Mouse (Mus musculus): ENCODE results near the gene Etv2. TPM values are rescaled to one million over a fixed set of nuclear protein-coding genes. Genes with fewer than 3 reads are reported as not detected.

Gene Etv2
- 2.6 and 3.6 TPM in 2 replicates for polyA plus RNA-seq (2014; fragmentation: Nextera tagmentation; extraction: Ambion mirVana)

DNA sequence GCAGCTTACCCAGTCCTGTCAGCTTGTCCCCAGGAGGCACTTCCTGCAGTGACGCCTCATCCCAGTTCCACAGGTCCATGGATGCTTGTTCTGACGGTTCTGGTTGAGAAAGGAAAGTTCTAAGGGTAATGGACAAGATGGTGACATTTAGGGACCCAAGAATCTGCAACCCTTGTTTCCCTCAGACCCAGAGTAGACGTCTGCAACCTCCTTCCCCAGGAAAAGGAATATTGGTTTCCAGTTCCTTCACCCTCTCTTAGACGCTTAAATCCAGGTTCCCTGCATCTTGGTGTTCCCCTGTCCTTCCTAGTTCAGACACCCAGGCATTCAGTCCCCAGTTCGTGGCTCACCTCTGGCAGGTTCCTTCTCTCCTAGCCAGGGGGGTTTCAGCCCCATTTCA lies at the start of gene Etv2:
Gene Etv2, minus strand, starts transcription at position 101 of the 400 bp plus-strand sequence.
- no peak within 1 kb of the TSS for H3K27ac ChIP-seq (ENCODE audit: low read depth, low read length)
- H3K36me3 ChIP-seq (ENCODE audit: control insufficient read depth, insufficient read depth, low read length): peaks cover under 1% of the 10 kb centered on the region
- H3K4me2 ChIP-seq: peak within 1 kb of the TSS; percentile 53
- WGBS (ENCODE audit: insufficient replicate concordance): 3% methylated on average over 5 of the region's 5 CpGs
- 0 out of 2 replicates have a peak, but pooled peaks cover 4% of the 10 kb centered on the region for H3K4me1 ChIP-seq (ENCODE audit: control insufficient read depth, insufficient read depth, low read length)
- H3K4me3 ChIP-seq (ENCODE audit: low read depth, low read length): peak within 1 kb of the TSS; percentile 11
- ATAC-seq (replicated peaks; ENCODE audit: insufficient number of reproducible peaks, low FRiP score, low TSS enrichment): no peak
- H3K9me3 ChIP-seq (replicated peaks; ENCODE audit: control insufficient read depth, low read length): no peaks in the 10 kb centered on the region
- H3K27me3 ChIP-seq (ENCODE audit: control insufficient read depth, insufficient read depth, low read length): peaks cover 41% of the 10 kb centered on the region
- no peak within 1 kb of the TSS for H3K9ac ChIP-seq (ENCODE audit: low read depth, low read length)

GRCm38 (mm10) chr7:30683425-30683824 lies 47.8 kb upstream of the Etv2 start:
- Histone ChIP-seq H3K9ac (ENCODE audit: low read depth, low read length) (no peak overlapping the region), H3K36me3 (ENCODE audit: control insufficient read depth, insufficient read depth, low read length) (no peaks in the 10 kb centered on the region), H3K9me3 (replicated peaks; ENCODE audit: control insufficient read depth, low read length) (0 out of 2 replicates have a peak, but pooled peaks cover 2% of the 10 kb centered on the region), H3K27ac (ENCODE audit: low read depth, low read length) (no peak overlapping the region), H3K4me2 (no peak overlapping the region), H3K4me1 (ENCODE audit: control insufficient read depth, insufficient read depth, low read length) (no peaks in the 10 kb centered on the region), H3K4me3 (ENCODE audit: low read depth, low read length) (no peak overlapping the region), H3K27me3 (ENCODE audit: control insufficient read depth, insufficient read depth, low read length) (peaks cover 6% of the 10 kb centered on the region)
- WGBS (ENCODE audit: insufficient replicate concordance): 58% methylated on average over 2 of the region's 2 CpGs
- ATAC-seq (replicated peaks; ENCODE audit: insufficient number of reproducible peaks, low FRiP score, low TSS enrichment): no peak

DNA sequence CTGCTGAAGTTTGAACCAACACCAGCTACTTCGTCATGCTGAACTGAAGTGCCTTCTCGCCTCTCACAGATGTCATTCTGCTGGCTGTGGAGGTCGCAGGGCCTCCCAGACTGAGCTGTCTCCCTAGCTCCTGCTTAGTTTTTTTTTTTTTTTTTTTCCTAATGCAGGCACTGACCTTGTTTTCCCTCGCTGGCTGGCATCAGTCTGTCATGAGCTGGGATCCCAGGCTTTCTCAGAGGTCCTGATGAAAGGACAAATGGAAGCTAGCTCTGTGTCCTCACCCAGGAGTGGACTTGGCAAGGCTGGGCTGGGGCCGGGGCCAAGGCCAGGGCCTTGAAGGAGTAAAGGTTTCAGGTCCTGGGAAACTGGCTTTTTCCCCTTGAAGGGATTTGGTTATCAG lies 46.2 kb upstream of the Etv2 start:
- no peak overlapping the region for H3K9ac ChIP-seq (ENCODE audit: low read depth, low read length)
- no peaks in the 10 kb centered on the region for H3K27me3 ChIP-seq (ENCODE audit: control insufficient read depth, insufficient read depth, low read length)
- H3K27ac ChIP-seq (ENCODE audit: low read depth, low read length): no peak overlapping the region
- 36% methylated on average over 5 of the region's 5 CpGs for WGBS (ENCODE audit: insufficient replicate concordance)
- H3K9me3 ChIP-seq (replicated peaks; ENCODE audit: control insufficient read depth, low read length): 0 out of 2 replicates have a peak, but pooled peaks cover 4% of the 10 kb centered on the region
- no peak for ATAC-seq (replicated peaks; ENCODE audit: insufficient number of reproducible peaks, low FRiP score, low TSS enrichment)
- H3K36me3 ChIP-seq (ENCODE audit: control insufficient read depth, insufficient read depth, low read length): no peaks in the 10 kb centered on the region
- no peak overlapping the region for H3K4me2 ChIP-seq
- H3K4me1 ChIP-seq (ENCODE audit: control insufficient read depth, insufficient read depth, low read length): no peaks in the 10 kb centered on the region
- H3K4me3 ChIP-seq (ENCODE audit: low read depth, low read length): no peak overlapping the region

DNA sequence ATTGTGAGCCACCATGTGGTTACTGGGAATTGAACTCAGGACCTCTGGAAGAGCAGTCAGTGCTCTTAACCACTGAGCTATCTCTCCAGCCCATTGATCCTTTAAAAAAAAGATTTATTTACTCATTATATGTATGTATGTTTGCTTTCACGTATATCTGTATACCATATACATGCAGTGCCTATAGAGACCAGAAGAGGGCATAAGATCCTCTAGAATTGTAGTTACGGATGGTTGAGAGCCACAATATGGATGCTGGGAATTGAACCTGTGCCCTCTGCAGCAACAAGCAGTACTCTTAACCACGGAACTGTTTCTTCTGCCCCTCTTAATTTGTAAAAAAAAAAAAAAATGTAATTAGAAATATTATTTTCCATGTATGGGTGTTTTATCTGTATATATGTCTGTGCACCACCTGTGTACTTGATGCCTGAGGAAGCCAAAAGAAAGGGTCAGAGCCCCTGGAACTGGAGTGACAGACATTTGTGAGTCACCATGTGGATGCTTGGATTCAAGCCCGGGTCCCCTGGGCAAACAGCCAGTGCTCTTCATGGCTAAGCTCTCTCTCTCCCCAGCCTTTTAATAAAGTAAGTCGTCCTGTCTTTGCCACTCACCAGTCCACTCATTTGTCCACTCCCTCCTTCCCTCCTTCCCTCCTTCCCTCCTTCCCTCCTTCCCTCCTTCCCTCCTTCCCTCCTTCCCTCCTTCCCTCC lies 42.8 kb upstream of the Etv2 start:
- Histone ChIP-seq H3K27me3 (ENCODE audit: control insufficient read depth, insufficient read depth, low read length) (peaks cover 3% of the 10 kb centered on the region; the same call in 1 of the 2 replicates), H3K36me3 (ENCODE audit: control insufficient read depth, insufficient read depth, low read length) (no peaks in the 10 kb centered on the region), H3K4me3 (ENCODE audit: low read depth, low read length) (no peak overlapping the region), H3K4me2 (no peak overlapping the region), H3K9ac (ENCODE audit: low read depth, low read length) (no peak overlapping the region), H3K27ac (ENCODE audit: low read depth, low read length) (no peak overlapping the region), H3K9me3 (replicated peaks; ENCODE audit: control insufficient read depth, low read length) (0 out of 2 replicates have a peak, but pooled peaks cover 4% of the 10 kb centered on the region), H3K4me1 (ENCODE audit: control insufficient read depth, insufficient read depth, low read length) (no peaks in the 10 kb centered on the region)
- ATAC-seq (replicated peaks; ENCODE audit: insufficient number of reproducible peaks, low FRiP score, low TSS enrichment): no peak
- 60% methylated on average over 5 of the region's 5 CpGs for WGBS (ENCODE audit: insufficient replicate concordance)

DNA sequence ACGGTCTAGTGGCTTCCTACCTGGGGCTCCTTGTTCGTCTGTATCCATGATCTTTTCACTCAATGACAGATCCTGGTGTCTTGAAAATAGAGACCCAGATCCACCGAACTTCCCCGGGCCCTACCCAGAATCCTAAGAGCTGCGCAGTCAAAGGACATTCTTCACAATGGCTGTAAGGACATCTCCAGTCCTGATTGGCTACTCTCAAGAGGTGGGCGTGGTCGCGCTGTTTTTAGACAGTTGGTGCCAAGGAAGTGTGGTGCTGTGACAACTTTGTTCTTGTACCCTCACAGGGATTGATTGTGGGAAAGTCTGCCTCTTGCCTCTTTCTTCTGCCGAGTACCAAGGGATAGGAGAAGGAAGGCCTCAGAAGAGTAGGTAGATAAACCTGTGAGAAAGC lies 35.8 kb upstream of the Etv2 start, which contains the start of gene Pmis2:
Gene Pmis2, minus strand, starts transcription at position 126 of the 400 bp plus-strand sequence.
- H3K27me3 ChIP-seq (ENCODE audit: control insufficient read depth, insufficient read depth, low read length): peaks cover 3% of the 10 kb centered on the region; the same call in 1 of the 2 replicates
- no peak for ATAC-seq (replicated peaks; ENCODE audit: insufficient number of reproducible peaks, low FRiP score, low TSS enrichment)
- no peak within 1 kb of the TSS for H3K27ac ChIP-seq (ENCODE audit: low read depth, low read length)
- no peaks in the 10 kb centered on the region for H3K9me3 ChIP-seq (replicated peaks; ENCODE audit: control insufficient read depth, low read length)
- no peak within 1 kb of the TSS for H3K9ac ChIP-seq (ENCODE audit: low read depth, low read length)
- no peak within 1 kb of the TSS for H3K4me3 ChIP-seq (ENCODE audit: low read depth, low read length)
- no peaks in the 10 kb centered on the region for H3K4me1 ChIP-seq (ENCODE audit: control insufficient read depth, insufficient read depth, low read length)
- WGBS (ENCODE audit: insufficient replicate concordance): 53% methylated on average over 9 of the region's 9 CpGs
- H3K36me3 ChIP-seq (ENCODE audit: control insufficient read depth, insufficient read depth, low read length): no peaks in the 10 kb centered on the region
- no peak within 1 kb of the TSS for H3K4me2 ChIP-seq

DNA sequence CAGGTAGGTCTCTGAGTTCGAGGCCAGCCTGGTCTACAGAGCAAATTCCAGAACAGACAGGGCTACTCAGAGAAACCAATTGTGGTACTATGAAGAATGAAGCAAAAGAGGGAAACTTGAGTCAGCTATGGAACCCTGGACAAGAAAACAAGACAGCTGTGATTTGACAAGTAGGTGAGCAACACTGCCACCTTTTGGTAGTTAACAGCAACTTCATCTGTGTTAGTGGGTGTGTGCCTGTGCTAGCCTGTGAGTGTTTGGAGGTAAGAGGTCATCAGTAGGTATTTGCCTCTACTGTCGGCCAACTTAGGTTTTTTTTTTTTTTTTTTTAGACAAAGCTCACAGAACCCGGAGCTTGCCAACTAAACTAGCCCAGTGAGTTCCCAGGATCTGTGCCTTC lies 33.6 kb upstream of the Etv2 start:
- Histone ChIP-seq H3K4me1 (ENCODE audit: control insufficient read depth, insufficient read depth, low read length) (no peaks in the 10 kb centered on the region), H3K36me3 (ENCODE audit: control insufficient read depth, insufficient read depth, low read length) (no peaks in the 10 kb centered on the region), H3K4me2 (no peak overlapping the region), H3K9ac (ENCODE audit: low read depth, low read length) (no peak overlapping the region), H3K27ac (ENCODE audit: low read depth, low read length) (no peak overlapping the region), H3K9me3 (replicated peaks; ENCODE audit: control insufficient read depth, low read length) (no peaks in the 10 kb centered on the region), H3K27me3 (ENCODE audit: control insufficient read depth, insufficient read depth, low read length) (no peaks in the 10 kb centered on the region), H3K4me3 (ENCODE audit: low read depth, low read length) (no peak overlapping the region)
- ATAC-seq (replicated peaks; ENCODE audit: insufficient number of reproducible peaks, low FRiP score, low TSS enrichment): no peak
- 32% methylated on average over 3 of the region's 3 CpGs for WGBS (ENCODE audit: insufficient replicate concordance)

DNA sequence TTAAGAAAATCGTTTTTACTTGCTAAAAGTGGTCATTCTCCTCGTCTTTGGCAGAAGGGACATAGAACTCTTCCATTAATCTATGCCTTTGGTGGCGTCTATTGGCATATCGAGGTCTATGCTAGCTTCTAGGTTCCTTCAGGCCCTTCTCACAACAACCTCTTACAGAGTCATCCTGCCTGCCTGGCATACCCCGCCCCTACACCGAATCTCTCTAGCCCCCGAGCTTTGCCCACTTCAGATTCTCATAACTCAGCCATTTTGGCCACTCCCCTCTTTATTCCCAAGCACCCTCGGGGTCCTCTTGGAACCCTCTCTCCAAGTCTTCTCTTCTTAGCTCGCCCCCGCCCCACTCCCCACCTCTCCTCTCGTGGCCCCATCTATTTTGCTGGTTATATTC lies 29.7 kb upstream of the Etv2 start:
- H3K27me3 ChIP-seq (ENCODE audit: control insufficient read depth, insufficient read depth, low read length): no peaks in the 10 kb centered on the region
- H3K4me1 ChIP-seq (ENCODE audit: control insufficient read depth, insufficient read depth, low read length): no peaks in the 10 kb centered on the region
- H3K36me3 ChIP-seq (ENCODE audit: control insufficient read depth, insufficient read depth, low read length): peaks cover 13% of the 10 kb centered on the region; the same call in 1 of the 2 replicates
- WGBS (ENCODE audit: insufficient replicate concordance): 6% methylated on average over 11 of the region's 11 CpGs
- no peak for ATAC-seq (replicated peaks; ENCODE audit: insufficient number of reproducible peaks, low FRiP score, low TSS enrichment)
- no peak overlapping the region for H3K27ac ChIP-seq (ENCODE audit: low read depth, low read length)
- peak overlapping the region; percentile 80 for H3K4me3 ChIP-seq (ENCODE audit: low read depth, low read length)
- H3K9me3 ChIP-seq (replicated peaks; ENCODE audit: control insufficient read depth, low read length): no peaks in the 10 kb centered on the region
- H3K9ac ChIP-seq (ENCODE audit: low read depth, low read length): peak overlapping the region; percentile 84
- H3K4me2 ChIP-seq: peak overlapping the region; percentile 68

DNA sequence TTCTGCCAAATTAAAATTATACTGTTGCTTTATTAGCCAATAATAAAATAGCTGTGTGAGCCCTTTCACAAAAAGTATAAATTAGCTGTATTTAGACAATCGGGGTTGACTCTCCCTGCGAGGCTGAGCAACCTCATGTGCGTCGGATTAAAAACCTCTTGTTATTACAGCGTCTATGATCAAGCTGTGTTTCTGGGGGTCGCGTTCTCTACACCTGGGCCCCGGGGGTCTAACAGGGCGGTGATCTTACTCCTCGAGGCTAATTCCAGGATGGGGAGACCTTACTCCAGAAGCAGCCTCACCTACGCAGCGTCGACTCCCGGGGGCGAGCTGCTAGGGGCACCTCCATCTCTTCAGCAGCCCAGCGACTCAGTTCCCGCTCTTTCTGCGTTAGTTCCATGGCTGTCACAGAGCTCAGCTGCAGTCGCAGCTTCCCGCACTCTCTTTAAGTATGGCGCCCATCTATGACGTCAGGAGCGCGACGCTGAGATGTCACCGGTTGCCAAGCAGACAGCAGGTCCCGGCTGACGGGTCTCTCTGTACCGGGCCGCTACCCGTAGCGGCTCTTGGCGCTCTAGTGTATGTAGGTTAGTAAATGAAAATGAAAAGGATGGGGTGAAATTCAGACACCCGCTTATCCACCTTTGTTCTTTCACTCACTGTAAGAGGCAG lies 29.0 kb upstream of the Etv2 start, which contains the start of gene Haus5:
Gene Haus5, minus strand, starts transcription at position 466 of the 672 bp plus-strand sequence.
- Histone ChIP-seq H3K4me1 (ENCODE audit: control insufficient read depth, insufficient read depth, low read length) (no peaks in the 10 kb centered on the region), H3K36me3 (ENCODE audit: control insufficient read depth, insufficient read depth, low read length) (peaks cover 13% of the 10 kb centered on the region; the same call in 1 of the 2 replicates), H3K27ac (ENCODE audit: low read depth, low read length) (peak within 1 kb of the TSS; percentile 29; the same call in 1 of the 2 replicates), H3K9me3 (replicated peaks; ENCODE audit: control insufficient read depth, low read length) (no peaks in the 10 kb centered on the region), H3K27me3 (ENCODE audit: control insufficient read depth, insufficient read depth, low read length) (no peaks in the 10 kb centered on the region), H3K4me3 (ENCODE audit: low read depth, low read length) (peak within 1 kb of the TSS; percentile 80), H3K9ac (ENCODE audit: low read depth, low read length) (peak within 1 kb of the TSS; percentile 84), H3K4me2 (peak within 1 kb of the TSS; percentile 68)
- WGBS (ENCODE audit: insufficient replicate concordance): under 1% methylated on average over 34 of the region's 34 CpGs
- peak; percentile 86 for ATAC-seq (replicated peaks; ENCODE audit: insufficient number of reproducible peaks, low FRiP score, low TSS enrichment)
